Mouse (Mus musculus) urinary bladder, postnatal 25 days (tissue): ENCODE measurements around the gene Dscam.

Source experiments
- DNase-seq: peaks from one replicate; pipeline ENCODE4 v3.0.0; 2022; ENCODE audit warnings: low spot score

Dscam gene

GRCm38 (mm10) chr16:96723066-96723669 is 447.4 kb downstream of the Dscam start:
- no peak for DNase-seq

- DNase-seq: no peak
Measured at GRCm38 (mm10) chr16:96722135-96722534, 448.4 kb downstream of the Dscam start.

- DNase-seq: no peak
Measured at GRCm38 (mm10) chr16:96721241-96721640, 449.3 kb downstream of the Dscam start.

GRCm38 (mm10) chr16:96720666-96721065 is 449.9 kb downstream of the Dscam start:
- no peak for DNase-seq

- DNase-seq: no peak
Measured at GRCm38 (mm10) chr16:96718221-96718620, 452.3 kb downstream of the Dscam start.

- DNase-seq: no peak
Measured at GRCm38 (mm10) chr16:96716633-96717032, 453.9 kb downstream of the Dscam start.

GRCm38 (mm10) chr16:96711935-96712334 is 458.6 kb downstream of the Dscam start:
- DNase-seq: no peak

- DNase-seq: no peak
Measured at GRCm38 (mm10) chr16:96700551-96700950, 470.0 kb downstream of the Dscam start.

- DNase-seq: no peak
Measured at GRCm38 (mm10) chr16:96695882-96696281, 474.7 kb downstream of the Dscam start.

GRCm38 (mm10) chr16:96691576-96691975 is 479.0 kb downstream of the Dscam start:
- DNase-seq: no peak

GRCm38 (mm10) chr16:96690052-96690451 is 480.5 kb downstream of the Dscam start:
- no peak for DNase-seq

GRCm38 (mm10) chr16:96689419-96689818 is 481.1 kb downstream of the Dscam start:
- DNase-seq: no peak

- no peak for DNase-seq
Measured at GRCm38 (mm10) chr16:96685065-96685464, 485.5 kb downstream of the Dscam start.

GRCm38 (mm10) chr16:96684581-96684980 is 486.0 kb downstream of the Dscam start:
- DNase-seq: peak; percentile 60

- DNase-seq: no peak
Measured at GRCm38 (mm10) chr16:96682289-96682972, 488.1 kb downstream of the Dscam start.

- DNase-seq: no peak
Measured at GRCm38 (mm10) chr16:96679981-96680380, 490.6 kb downstream of the Dscam start.

- DNase-seq: no peak
Measured at GRCm38 (mm10) chr16:96677471-96677870, 493.1 kb downstream of the Dscam start.

- DNase-seq: no peak
Measured at GRCm38 (mm10) chr16:96676663-96677062, 493.9 kb downstream of the Dscam start.

GRCm38 (mm10) chr16:96673191-96673847 is 497.2 kb downstream of the Dscam start:
- DNase-seq: no peak

GRCm38 (mm10) chr16:96671603-96672374 is 498.8 kb downstream of the Dscam start:
- no peak for DNase-seq

- DNase-seq: no peak
Measured at GRCm38 (mm10) chr16:96669706-96670105, 500.8 kb downstream of the Dscam start.

- DNase-seq: no peak
Measured at GRCm38 (mm10) chr16:96668478-96668877, 502.1 kb downstream of the Dscam start.

GRCm38 (mm10) chr16:96661073-96661472 is 509.5 kb downstream of the Dscam start:
- DNase-seq: no peak
